Mouse (Mus musculus): Measurements from ENCODE around the gene Usp6nl. TPM values are rescaled to one million over a fixed set of nuclear protein-coding genes. Genes with fewer than 3 reads are reported as not detected.

Gene Usp6nl
- polyA plus RNA-seq, 1 experiment from 2014 or later = 9.4 TPM

- Histone ChIP-seq H3K36me3 (no peaks in the 10 kb centered on the region), H3K27me3 (peaks cover 4% of the 10 kb centered on the region; the same call in 1 of the 2 replicates), H3K9ac (no peak overlapping the region), H3K4me1 (peaks cover 20% of the 10 kb centered on the region), H3K4me3 (replicated peaks) (no peak overlapping the region), H3K27ac (peak overlapping the region; percentile 39; the same call in 1 of the 2 replicates), H3K9me3 (replicated peaks) (no peaks in the 10 kb centered on the region), H3K4me2 (no peak overlapping the region)
- no peak for ATAC-seq (replicated peaks; ENCODE audit: low FRiP score)
- 46% methylated on average over 6 of the region's 6 CpGs for WGBS
Observed at GRCm38 (mm10) chr2:6466396-6466795, 143.9 kb downstream of the Usp6nl start.

GRCm38 (mm10) chr2:6467318-6467717 is 144.9 kb downstream of the Usp6nl start:
- WGBS = 93% methylated on average over 3 of the region's 3 CpGs
- H3K4me1 ChIP-seq = peaks cover 20% of the 10 kb centered on the region
- peaks cover 4% of the 10 kb centered on the region; the same call in 1 of the 2 replicates for H3K27me3 ChIP-seq
- no peak overlapping the region for H3K4me3 ChIP-seq (replicated peaks)
- H3K27ac ChIP-seq = no peak overlapping the region
- no peak overlapping the region for H3K4me2 ChIP-seq
- no peak overlapping the region for H3K9ac ChIP-seq
- H3K9me3 ChIP-seq (replicated peaks) = no peaks in the 10 kb centered on the region
- H3K36me3 ChIP-seq = no peaks in the 10 kb centered on the region
- no peak for ATAC-seq (replicated peaks; ENCODE audit: low FRiP score)

GRCm38 (mm10) chr2:6469164-6469563 is 146.7 kb downstream of the Usp6nl start:
- H3K4me2 ChIP-seq = no peak overlapping the region
- 0 out of 2 replicates have a peak, but pooled peaks have one; percentile 31 for ATAC-seq (replicated peaks; ENCODE audit: low FRiP score)
- H3K4me3 ChIP-seq (replicated peaks) = no peak overlapping the region
- H3K27me3 ChIP-seq = peaks cover 4% of the 10 kb centered on the region; the same call in 1 of the 2 replicates
- peaks cover 20% of the 10 kb centered on the region for H3K4me1 ChIP-seq
- H3K36me3 ChIP-seq = no peaks in the 10 kb centered on the region
- no peak overlapping the region for H3K27ac ChIP-seq
- 31% methylated on average over 9 of the region's 9 CpGs for WGBS
- H3K9me3 ChIP-seq (replicated peaks) = no peaks in the 10 kb centered on the region
- no peak overlapping the region for H3K9ac ChIP-seq

GRCm38 (mm10) chr2:6471110-6471611 is 148.7 kb downstream of the Usp6nl start:
- Histone ChIP-seq H3K4me1 (peaks cover 12% of the 10 kb centered on the region), H3K27ac (no peak overlapping the region), H3K36me3 (no peaks in the 10 kb centered on the region), H3K4me3 (replicated peaks) (no peak overlapping the region), H3K9me3 (replicated peaks) (no peaks in the 10 kb centered on the region), H3K4me2 (no peak overlapping the region), H3K9ac (no peak overlapping the region), H3K27me3 (peaks cover 4% of the 10 kb centered on the region; the same call in 1 of the 2 replicates)
- WGBS = 60% methylated on average over 4 of the region's 4 CpGs
- no peak for ATAC-seq (replicated peaks; ENCODE audit: low FRiP score)

GRCm38 (mm10) chr2:6473829-6474228 is 151.4 kb downstream of the Usp6nl start:
- H3K27me3 ChIP-seq = peaks cover 4% of the 10 kb centered on the region; the same call in 1 of the 2 replicates
- H3K9ac ChIP-seq = no peak overlapping the region
- no peaks in the 10 kb centered on the region for H3K9me3 ChIP-seq (replicated peaks)
- H3K4me1 ChIP-seq = peaks cover 12% of the 10 kb centered on the region; the same call in 1 of the 2 replicates
- no peak overlapping the region for H3K27ac ChIP-seq
- WGBS = 79% methylated on average over 5 of the region's 5 CpGs
- no peak for ATAC-seq (replicated peaks; ENCODE audit: low FRiP score)
- H3K36me3 ChIP-seq = no peaks in the 10 kb centered on the region
- H3K4me2 ChIP-seq = no peak overlapping the region
- no peak overlapping the region for H3K4me3 ChIP-seq (replicated peaks)

GRCm38 (mm10) chr2:6477884-6478283 is 155.4 kb downstream of the Usp6nl start:
- Histone ChIP-seq H3K4me2 (no peak overlapping the region), H3K4me1 (peaks cover 24% of the 10 kb centered on the region), H3K9me3 (replicated peaks) (no peaks in the 10 kb centered on the region), H3K27ac (peak overlapping the region; percentile 73), H3K9ac (no peak overlapping the region), H3K36me3 (no peaks in the 10 kb centered on the region), H3K4me3 (replicated peaks) (no peak overlapping the region), H3K27me3 (no peaks in the 10 kb centered on the region)
- ATAC-seq (replicated peaks; ENCODE audit: low FRiP score) = no peak
- 84% methylated on average over 4 of the region's 4 CpGs for WGBS

GRCm38 (mm10) chr2:6478361-6478965 is 156.0 kb downstream of the Usp6nl start:
- H3K36me3 ChIP-seq = no peaks in the 10 kb centered on the region
- no peak overlapping the region for H3K4me2 ChIP-seq
- H3K9me3 ChIP-seq (replicated peaks) = no peaks in the 10 kb centered on the region
- no peak overlapping the region for H3K4me3 ChIP-seq (replicated peaks)
- peak; percentile 14; the same call in 1 of the 2 replicates for ATAC-seq (replicated peaks; ENCODE audit: low FRiP score)
- WGBS = 47% methylated on average over 16 of the region's 16 CpGs
- H3K4me1 ChIP-seq = peaks cover 30% of the 10 kb centered on the region
- H3K9ac ChIP-seq = no peak overlapping the region
- no peaks in the 10 kb centered on the region for H3K27me3 ChIP-seq
- H3K27ac ChIP-seq = peak overlapping the region; percentile 73

GRCm38 (mm10) chr2:6478966-6479391 is 156.5 kb downstream of the Usp6nl start:
- H3K4me3 ChIP-seq (replicated peaks) = no peak overlapping the region
- H3K27ac ChIP-seq = peak overlapping the region; percentile 73
- ATAC-seq (replicated peaks; ENCODE audit: low FRiP score) = peak; percentile 64
- no peak overlapping the region for H3K4me2 ChIP-seq
- no peaks in the 10 kb centered on the region for H3K36me3 ChIP-seq
- H3K9me3 ChIP-seq (replicated peaks) = no peaks in the 10 kb centered on the region
- H3K9ac ChIP-seq = no peak overlapping the region
- peaks cover 35% of the 10 kb centered on the region for H3K4me1 ChIP-seq
- no peaks in the 10 kb centered on the region for H3K27me3 ChIP-seq
- 35% methylated on average over 13 of the region's 13 CpGs for WGBS

GRCm38 (mm10) chr2:6479620-6480019 is 157.2 kb downstream of the Usp6nl start:
- no peak overlapping the region for H3K4me3 ChIP-seq (replicated peaks)
- no peak overlapping the region for H3K9ac ChIP-seq
- peak overlapping the region; percentile 73; the same call in 1 of the 2 replicates for H3K27ac ChIP-seq
- 48% methylated on average over 5 of the region's 5 CpGs for WGBS
- no peak overlapping the region for H3K4me2 ChIP-seq
- no peaks in the 10 kb centered on the region for H3K27me3 ChIP-seq
- ATAC-seq (replicated peaks; ENCODE audit: low FRiP score) = no peak
- H3K4me1 ChIP-seq = peaks cover 38% of the 10 kb centered on the region
- H3K36me3 ChIP-seq = no peaks in the 10 kb centered on the region
- H3K9me3 ChIP-seq (replicated peaks) = no peaks in the 10 kb centered on the region

GRCm38 (mm10) chr2:6481966-6482365 is 159.5 kb downstream of the Usp6nl start:
- WGBS = 81% methylated on average over 8 of the region's 8 CpGs
- H3K36me3 ChIP-seq = no peaks in the 10 kb centered on the region

GRCm38 (mm10) chr2:6482411-6482810 is 159.9 kb downstream of the Usp6nl start:
- WGBS = 52% methylated on average over 3 of the region's 3 CpGs

More at GRCm38 (mm10) chr2:6481966-6482365, 159.5 kb downstream of the Usp6nl start:
- Histone ChIP-seq H3K4me1 (peaks cover 38% of the 10 kb centered on the region), H3K27me3 (no peaks in the 10 kb centered on the region), H3K4me3 (replicated peaks) (no peak overlapping the region), H3K9me3 (replicated peaks) (no peaks in the 10 kb centered on the region), H3K9ac (no peak overlapping the region), H3K27ac (no peak overlapping the region), H3K4me2 (no peak overlapping the region)
- ATAC-seq (replicated peaks; ENCODE audit: low FRiP score) = no peak

GRCm38 (mm10) chr2:6483081-6483992 is 160.9 kb downstream of the Usp6nl start:
- 28% methylated on average over 8 of the region's 8 CpGs for WGBS
- Histone ChIP-seq H3K4me1 (peaks cover 35% of the 10 kb centered on the region), H3K36me3 (no peaks in the 10 kb centered on the region), H3K9ac (no peak overlapping the region), H3K27ac (peak overlapping the region; percentile 48; the same call in 1 of the 2 replicates), H3K4me3 (replicated peaks) (no peak overlapping the region), H3K4me2 (no peak overlapping the region), H3K9me3 (replicated peaks) (no peaks in the 10 kb centered on the region), H3K27me3 (no peaks in the 10 kb centered on the region)
- ATAC-seq (replicated peaks; ENCODE audit: low FRiP score) = peak; percentile 62

More at GRCm38 (mm10) chr2:6482411-6482810, 159.9 kb downstream of the Usp6nl start:
- Histone ChIP-seq H3K36me3 (no peaks in the 10 kb centered on the region), H3K4me1 (peaks cover 38% of the 10 kb centered on the region), H3K27me3 (no peaks in the 10 kb centered on the region), H3K9me3 (replicated peaks) (no peaks in the 10 kb centered on the region), H3K9ac (no peak overlapping the region), H3K4me2 (no peak overlapping the region), H3K4me3 (replicated peaks) (no peak overlapping the region), H3K27ac (no peak overlapping the region)
- ATAC-seq (replicated peaks; ENCODE audit: low FRiP score) = no peak

Data from kidney, embryonic 15.5 days (tissue).